Mouse (Mus musculus): ENCODE results near the gene Arhgef15.
"Not testable (repeated sequence)": the region's sequence is repeated elsewhere in the genome, so short reads cannot be mapped to it uniquely, and the experiment has no call there.

GRCm38 (mm10) chr11:69006575-69006974 lies 49.3 kb upstream of the Arhgef15 start:
- TF ChIP-seq CTCF (IDR thresholded peaks at IDR 0.05; ENCODE audit: borderline replicate concordance, insufficient read depth, low read length); POLR2A (IDR thresholded peaks at IDR 0.05; ENCODE audit: low read depth, low read length): not testable (repeated sequence)

Measured in embryonic fibroblast, embryonic 13.5 days (primary cell).